Mouse (Mus musculus): ENCODE results near the gene Myh3.

Myh3 gene

GRCm38 (mm10) chr11:67105689-67106088, 27.6 kb downstream of the Myh3 start:
- DNase-seq (ENCODE audit: low read depth): no peak

DNA sequence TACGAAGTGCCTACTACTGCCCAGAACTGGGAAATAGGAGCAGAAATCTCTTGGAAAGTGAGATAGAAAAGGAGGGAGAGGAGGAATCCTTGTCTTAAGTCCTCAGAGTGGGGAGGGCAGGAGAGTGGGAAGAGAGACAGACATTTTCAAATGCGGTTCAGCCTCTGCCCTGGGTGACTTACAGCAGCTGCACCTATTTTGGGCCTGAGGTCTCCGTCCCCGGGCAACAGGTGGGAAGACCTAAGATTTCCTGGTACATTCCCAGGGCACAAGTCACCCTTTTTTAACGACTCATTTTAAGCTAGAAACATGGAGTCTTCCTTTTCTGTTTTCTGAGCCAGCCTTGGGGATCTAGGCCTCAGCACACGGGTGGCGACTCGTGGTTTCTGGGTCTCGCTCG, 28.9 kb downstream of the Myh3 start:
- DNase-seq (ENCODE audit: low read depth): no peak

- no peak for DNase-seq (ENCODE audit: low read depth)
Measured at GRCm38 (mm10) chr11:67110168-67110948, 32.3 kb downstream of the Myh3 start.

- DNase-seq (ENCODE audit: low read depth): peak; percentile 65
Measured at GRCm38 (mm10) chr11:67112019-67112850, 34.1 kb downstream of the Myh3 start.

DNA sequence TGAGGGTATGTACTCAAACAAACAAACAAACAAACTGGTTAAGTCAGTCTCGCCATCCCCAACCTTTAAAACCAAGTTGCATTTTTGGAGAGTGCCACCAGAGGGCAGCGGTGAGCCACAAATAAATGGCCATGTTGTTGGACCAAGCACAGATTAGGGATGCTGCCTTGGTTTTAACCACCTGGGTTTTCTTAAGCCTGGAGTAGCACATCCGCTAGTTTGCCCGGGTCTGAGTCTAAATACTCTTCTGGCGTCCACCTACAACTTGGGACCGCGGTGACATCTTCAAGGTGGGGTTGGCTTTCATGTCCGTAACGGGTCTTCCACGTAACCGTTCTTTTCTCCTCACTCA, 34.7 kb downstream of the Myh3 start:
- peak; percentile 51 for DNase-seq (ENCODE audit: low read depth)

DNA sequence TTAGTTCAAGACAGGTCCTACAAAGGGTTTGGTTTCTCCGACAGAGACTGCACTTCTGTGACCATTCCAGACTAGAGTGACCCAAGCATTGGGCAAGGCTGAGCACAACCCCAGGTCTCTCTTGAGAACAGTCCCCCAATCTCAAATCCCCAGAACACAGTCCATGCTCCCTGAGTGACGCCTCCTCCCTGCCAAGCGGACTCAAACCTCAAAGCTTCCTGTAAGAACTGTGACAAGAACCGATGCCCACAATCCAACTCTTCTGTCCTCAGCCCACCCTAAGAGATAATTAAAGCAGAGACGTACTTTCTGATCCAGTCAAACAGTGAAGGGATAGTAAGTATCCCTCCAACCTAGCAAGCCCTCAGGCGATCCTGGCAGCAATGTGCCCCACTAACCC, 35.3 kb downstream of the Myh3 start:
- no peak for DNase-seq (ENCODE audit: low read depth)

- no peak for DNase-seq (ENCODE audit: low read depth)
Measured at GRCm38 (mm10) chr11:67114261-67114660, 36.2 kb downstream of the Myh3 start.

DNA sequence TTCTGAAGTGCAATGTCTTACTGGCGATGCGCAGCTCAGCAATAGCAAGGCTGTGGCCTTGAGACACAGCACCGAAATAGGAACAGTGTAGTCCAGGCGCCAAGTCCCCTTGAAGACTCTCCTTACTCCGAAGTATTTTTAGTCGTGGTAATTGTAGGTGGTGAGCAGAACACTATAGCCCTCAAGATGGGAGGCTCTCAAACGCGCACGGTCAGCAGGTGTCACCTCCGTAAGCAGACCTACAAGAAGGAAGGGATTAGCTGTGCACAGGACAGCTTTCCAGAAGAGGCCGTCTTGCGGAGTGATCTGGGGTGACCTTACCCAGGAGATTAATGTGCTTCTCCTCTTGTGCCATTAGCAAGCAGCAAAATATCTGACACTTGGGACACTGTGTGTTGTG, 36.8 kb downstream of the Myh3 start:
- no peak for DNase-seq (ENCODE audit: low read depth)

GRCm38 (mm10) chr11:67116725-67117124, 38.6 kb downstream of the Myh3 start:
- no peak for DNase-seq (ENCODE audit: low read depth)

- no peak for DNase-seq (ENCODE audit: low read depth)
Measured at GRCm38 (mm10) chr11:67119539-67120070, 41.5 kb downstream of the Myh3 start.

DNA sequence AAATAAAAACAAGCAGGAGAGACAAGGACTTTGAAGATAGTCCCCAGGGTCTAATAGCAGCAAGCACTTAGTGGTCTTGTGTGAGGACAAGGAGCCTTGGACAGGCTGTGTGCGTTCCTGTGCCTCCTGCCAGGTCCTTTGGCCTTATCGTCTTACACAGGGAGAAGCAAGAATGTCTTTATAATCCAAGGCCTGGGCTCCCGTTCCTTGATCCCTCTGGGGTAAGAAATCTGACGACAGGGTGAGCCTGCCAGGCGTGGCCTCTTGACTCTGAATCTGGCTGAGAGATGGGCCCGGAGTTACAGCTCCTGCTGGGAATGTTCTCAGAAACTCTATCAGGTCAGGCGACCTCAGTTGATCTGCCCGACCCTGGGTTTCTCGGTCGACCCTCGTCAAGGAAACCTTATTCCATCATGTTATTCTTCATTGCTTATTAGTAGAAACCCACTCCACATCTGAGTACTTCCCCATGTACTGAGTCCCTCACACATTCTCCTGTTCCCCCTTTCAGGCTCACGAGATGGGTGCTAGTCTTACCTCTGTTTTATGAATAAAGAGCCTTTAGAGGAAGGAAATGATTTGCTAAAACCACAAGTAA, 42.7 kb downstream of the Myh3 start:
- DNase-seq (ENCODE audit: low read depth): no peak

- DNase-seq (ENCODE audit: low read depth): no peak
Measured at GRCm38 (mm10) chr11:67124943-67125342, 46.8 kb downstream of the Myh3 start.

- DNase-seq (ENCODE audit: low read depth): no peak
Measured at GRCm38 (mm10) chr11:67125361-67125760, 47.3 kb downstream of the Myh3 start.

DNA sequence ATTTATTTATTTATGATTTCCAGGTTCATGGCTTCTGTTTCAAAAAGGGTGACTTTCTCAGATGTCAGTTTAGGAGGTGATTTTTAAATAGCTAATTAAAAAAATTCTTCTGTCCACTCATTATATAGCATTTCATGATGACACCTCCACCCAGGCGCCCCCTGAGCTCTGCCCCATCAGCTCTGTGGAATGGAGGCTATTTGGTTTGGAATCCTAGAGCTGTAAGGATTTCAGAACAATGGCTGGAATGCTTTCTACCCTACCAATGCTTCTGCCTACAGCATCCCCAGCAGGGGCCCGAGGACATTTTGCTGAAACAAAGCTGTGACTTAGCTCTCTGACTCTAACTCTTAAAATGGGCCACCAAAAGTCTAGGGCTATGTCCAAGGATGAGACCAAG, 55.4 kb downstream of the Myh3 start:
- DNase-seq (ENCODE audit: low read depth): no peak

DNA sequence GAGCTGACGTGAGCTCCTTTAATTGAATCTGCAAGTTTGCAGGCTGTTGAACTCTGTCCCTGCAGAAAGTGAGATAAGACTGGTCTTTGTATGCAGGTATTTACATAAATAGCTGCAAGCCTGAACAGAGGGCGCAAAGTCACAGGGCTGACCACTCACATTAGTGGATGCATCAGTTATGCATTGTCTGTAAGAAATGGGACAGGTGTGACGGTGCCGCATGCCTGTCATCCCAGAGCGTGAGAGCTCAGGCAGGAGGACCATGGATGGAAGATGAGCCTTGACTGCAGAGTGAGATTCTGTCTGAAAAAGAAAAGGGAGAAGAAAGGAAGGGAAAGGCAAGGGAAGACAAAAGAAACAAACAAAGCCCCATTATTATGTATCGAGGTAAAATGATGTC, 56.6 kb downstream of the Myh3 start:
- DNase-seq (ENCODE audit: low read depth): no peak

GRCm38 (mm10) chr11:67135532-67135931, 57.4 kb downstream of the Myh3 start:
- DNase-seq (ENCODE audit: low read depth): no peak

DNA sequence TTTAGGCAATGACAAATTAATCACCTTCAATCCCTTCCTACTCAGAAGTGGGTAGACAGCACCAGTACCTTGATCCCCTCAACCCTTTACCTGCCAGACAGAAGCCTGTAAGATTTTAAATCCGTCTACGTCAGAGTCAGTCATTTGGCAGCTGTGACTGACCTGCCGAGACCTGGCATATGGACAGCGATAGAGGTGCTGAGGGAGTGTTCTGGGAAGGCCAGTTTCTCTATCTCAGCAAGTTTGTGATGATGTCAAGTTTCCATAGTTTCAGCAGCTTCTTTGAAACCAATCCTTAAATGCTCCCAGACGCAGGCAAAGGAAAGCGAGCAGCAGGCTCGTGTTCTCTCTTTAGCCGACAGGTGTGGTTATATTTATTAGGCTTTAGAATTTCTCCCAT, 61.5 kb downstream of the Myh3 start:
- no peak for DNase-seq (ENCODE audit: low read depth)

DNA sequence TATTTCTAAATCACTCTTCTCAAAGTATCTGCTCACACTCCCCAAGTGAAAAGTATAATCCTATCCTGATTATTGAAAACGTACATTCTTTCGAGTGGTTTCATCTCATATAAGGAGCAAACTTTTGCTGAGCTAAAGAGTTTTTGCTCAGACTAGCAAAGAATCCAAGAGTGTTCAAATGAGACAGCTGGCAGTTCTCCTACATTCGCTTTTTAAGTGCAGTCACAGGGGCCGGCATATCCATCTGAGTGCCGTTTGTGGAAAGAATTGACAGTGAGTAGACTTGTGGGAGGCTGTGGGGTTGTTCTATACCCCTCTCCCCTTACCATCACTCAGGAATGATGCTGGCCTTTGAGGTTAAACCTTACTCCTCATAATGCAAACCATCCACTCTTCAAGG, 62.1 kb downstream of the Myh3 start:
- no peak for DNase-seq (ENCODE audit: low read depth)

DNA sequence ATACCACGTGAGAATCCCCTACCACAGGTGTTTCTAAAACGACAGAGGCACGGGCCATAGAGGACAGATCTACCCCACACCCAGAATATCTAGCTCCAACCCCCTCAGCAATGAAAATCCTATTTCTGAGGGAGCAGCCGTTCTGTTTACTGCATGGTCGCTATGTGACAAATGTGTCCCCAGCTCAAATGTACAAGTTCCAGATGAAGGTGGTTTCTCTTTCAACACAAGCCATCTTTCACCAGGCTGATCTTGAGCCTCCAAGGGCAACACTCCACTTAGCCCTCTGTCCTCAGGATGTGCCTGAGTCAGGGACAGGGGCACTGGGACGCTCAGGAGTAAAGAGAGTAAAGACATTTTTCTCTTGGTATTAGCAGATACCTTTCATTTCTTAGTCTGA, 62.9 kb downstream of the Myh3 start:
- DNase-seq (ENCODE audit: low read depth): no peak

GRCm38 (mm10) chr11:67142047-67142446, 63.9 kb downstream of the Myh3 start:
- no peak for DNase-seq (ENCODE audit: low read depth)

- DNase-seq (ENCODE audit: low read depth): no peak
Measured at GRCm38 (mm10) chr11:67143065-67143464, 65.0 kb downstream of the Myh3 start.

DNA sequence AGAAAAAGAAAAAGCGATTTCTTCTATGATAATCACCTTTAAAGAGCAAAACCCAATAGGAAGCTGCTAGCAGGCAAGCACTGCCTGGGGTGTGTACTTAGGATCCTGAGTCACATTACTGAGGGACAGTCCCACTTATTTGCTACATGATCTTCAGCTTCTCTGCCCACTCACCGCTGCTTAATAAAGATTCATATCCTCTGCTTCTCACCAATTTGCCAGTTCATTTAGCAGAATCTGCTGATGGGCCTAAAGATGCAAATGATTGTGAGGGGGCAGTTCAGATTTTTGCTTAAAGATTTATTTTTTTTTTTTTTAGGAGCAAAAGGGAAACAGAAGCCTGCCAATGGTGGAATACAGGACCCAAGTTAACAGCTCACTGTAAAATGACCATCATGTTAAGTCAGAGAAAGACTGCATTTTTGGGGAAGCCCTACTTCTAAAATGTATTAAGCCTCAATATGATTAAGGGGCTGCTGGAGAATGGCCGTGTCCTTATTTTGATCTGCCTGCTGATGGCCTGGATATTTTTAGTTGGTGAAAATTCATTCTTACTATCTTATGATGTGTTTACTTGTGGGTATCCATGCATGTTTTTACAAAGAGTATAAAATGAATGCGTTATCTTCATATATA, 65.9 kb downstream of the Myh3 start:
- DNase-seq (ENCODE audit: low read depth): no peak

Measured in c-Kit-positive CD71-negative TER-119-negative erythroid progenitor cells, embryonic 14.5 days (primary cell).